Mouse (Mus musculus) cerebellum, adult 8-10 months (tissue): Measurements from ENCODE around the gene Scn10a.

Experiments used
- DNase-seq: peaks from one replicate; pipeline ENCODE4 v3.0.0; 2022

Gene Scn10a

GRCm38 (mm10) chr9:119573009-119573408, 146.1 kb downstream of the Scn10a start:
- DNase-seq = no peak

GRCm38 (mm10) chr9:119571411-119571888, 147.7 kb downstream of the Scn10a start:
- no peak for DNase-seq

- no peak for DNase-seq
Observed at GRCm38 (mm10) chr9:119570652-119571051, 148.5 kb downstream of the Scn10a start.

GRCm38 (mm10) chr9:119568732-119569131, 150.4 kb downstream of the Scn10a start:
- no peak for DNase-seq

GRCm38 (mm10) chr9:119567800-119568199, 151.3 kb downstream of the Scn10a start:
- DNase-seq = no peak

- no peak for DNase-seq
Observed at GRCm38 (mm10) chr9:119566214-119566613, 152.9 kb downstream of the Scn10a start.

- no peak for DNase-seq
Observed at GRCm38 (mm10) chr9:119564803-119565202, 154.3 kb downstream of the Scn10a start.

- peak; percentile 14 for DNase-seq
Observed at GRCm38 (mm10) chr9:119563617-119564016, 155.5 kb downstream of the Scn10a start.

- no peak for DNase-seq
Observed at GRCm38 (mm10) chr9:119562256-119562655, 156.9 kb downstream of the Scn10a start.

GRCm38 (mm10) chr9:119561746-119562145, 157.4 kb downstream of the Scn10a start:
- DNase-seq = no peak

GRCm38 (mm10) chr9:119559537-119560276, 159.4 kb downstream of the Scn10a start:
- DNase-seq = no peak
